Mouse (Mus musculus) spleen, postnatal 4 days (tissue): ENCODE measurements around the gene Ush1g.

ENCODE experiments used
- DNase-seq, 2 experiments: peaks; one replicate each; pipeline ENCODE4 v3.0.0; 2022; ENCODE audit warnings: low spot score in 2 of 2

Gene Ush1g

GRCm38 (mm10) chr11:115321906-115322693, at the start of gene Ush1g:
Gene Ush1g (minus strand): TSS chr11:115322041.
- peak; percentile 41 to 82 for DNase-seq

GRCm38 (mm10) chr11:115371354-115371753, 49.5 kb upstream of the Ush1g start:
- no peak for DNase-seq

GRCm38 (mm10) chr11:115370368-115370767, 48.5 kb upstream of the Ush1g start:
- DNase-seq = no peak

GRCm38 (mm10) chr11:115367395-115367944, 45.6 kb upstream of the Ush1g start, which contains the start of gene Hid1:
Gene Hid1 (minus strand): TSS chr11:115367756.
- peak; percentile 69 to 84 for DNase-seq

- no peak for DNase-seq
Observed at GRCm38 (mm10) chr11:115366706-115367394, 45.0 kb upstream of the Ush1g start.

- no peak for DNase-seq
Observed at GRCm38 (mm10) chr11:115366039-115366705, 44.3 kb upstream of the Ush1g start.

GRCm38 (mm10) chr11:115364136-115364535, 42.3 kb upstream of the Ush1g start:
- DNase-seq = no peak

GRCm38 (mm10) chr11:115359726-115360125, 37.9 kb upstream of the Ush1g start:
- DNase-seq = no peak

GRCm38 (mm10) chr11:115359293-115359692, 37.5 kb upstream of the Ush1g start:
- DNase-seq = no peak

GRCm38 (mm10) chr11:115358468-115358867, 36.6 kb upstream of the Ush1g start:
- peak; percentile 55 to 80 for DNase-seq

GRCm38 (mm10) chr11:115354183-115354582, 32.3 kb upstream of the Ush1g start:
- peak; percentile 51 to 84 for DNase-seq

- DNase-seq = no peak
Observed at GRCm38 (mm10) chr11:115353375-115353774, 31.5 kb upstream of the Ush1g start.

- DNase-seq = no peak
Observed at GRCm38 (mm10) chr11:115349976-115350375, 28.1 kb upstream of the Ush1g start.

- DNase-seq = no peak
Observed at GRCm38 (mm10) chr11:115348681-115349248, 26.9 kb upstream of the Ush1g start.

- DNase-seq = no peak
Observed at GRCm38 (mm10) chr11:115345515-115345914, 23.7 kb upstream of the Ush1g start.

- no peak for DNase-seq
Observed at GRCm38 (mm10) chr11:115344967-115345366, 23.1 kb upstream of the Ush1g start.

- no peak for DNase-seq
Observed at GRCm38 (mm10) chr11:115341866-115342265, 20.0 kb upstream of the Ush1g start.

- no peak for DNase-seq
Observed at GRCm38 (mm10) chr11:115341246-115341645, 19.4 kb upstream of the Ush1g start.

GRCm38 (mm10) chr11:115337826-115338225, 16.0 kb upstream of the Ush1g start:
- DNase-seq = no peak

GRCm38 (mm10) chr11:115337350-115337749, 15.5 kb upstream of the Ush1g start:
- no peak for DNase-seq

GRCm38 (mm10) chr11:115336115-115336514, 14.3 kb upstream of the Ush1g start:
- DNase-seq = no peak

- no peak for DNase-seq
Observed at GRCm38 (mm10) chr11:115335223-115335622, 13.4 kb upstream of the Ush1g start.
